ENCODE assay signal across 8 mouse cellular contexts in the genomic region with DNA sequence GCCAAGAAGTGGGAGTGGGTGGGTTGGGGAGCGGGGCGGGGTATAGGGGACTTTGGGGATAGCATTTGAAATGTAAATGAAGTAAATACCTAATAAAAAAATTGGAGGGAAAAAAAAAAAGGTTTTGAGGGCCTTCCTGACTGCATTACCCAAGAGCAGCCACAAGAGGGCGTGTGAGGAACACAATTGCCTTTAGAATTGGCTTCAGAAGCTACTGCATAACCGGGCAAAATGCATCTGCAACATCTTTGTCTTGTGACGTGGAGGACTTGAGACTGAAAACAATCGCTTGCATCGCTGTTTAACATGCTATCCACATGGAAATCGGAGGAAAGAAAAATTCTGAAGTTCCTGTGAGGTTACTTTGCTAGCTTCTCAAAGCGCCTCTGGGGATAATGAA.
DNase-seq lines count a peak whose midpoint lies in the region; ATAC-seq lines count a peak whose summit lies in the region.

No protein-coding gene starts in this region.

- H3K36me3 ChIP-seq in heart, embryonic 13.5 days = no peaks in the 10 kb centered on the region
- H3K36me3 ChIP-seq in heart, embryonic 12.5 days = no peaks in the 10 kb centered on the region
- H3K36me3 ChIP-seq in embryonic facial prominence, embryonic 11.5 days (replicated peaks; ENCODE audit: control insufficient read depth, insufficient read depth, low read depth, low read length) = no peaks in the 10 kb centered on the region
- H3K36me3 ChIP-seq in neural tube, embryonic 12.5 days = no peaks in the 10 kb centered on the region

- no peak overlapping the region for H3K4me3 ChIP-seq in heart, embryonic 13.5 days
- H3K4me3 ChIP-seq in heart, embryonic 12.5 days = no peak overlapping the region
- no peak overlapping the region for H3K4me3 ChIP-seq in embryonic facial prominence, embryonic 11.5 days (ENCODE audit: low read depth, low read length)
- H3K4me3 ChIP-seq in neural tube, embryonic 12.5 days = no peak overlapping the region

- H3K27me3 ChIP-seq in heart, embryonic 13.5 days (replicated peaks) = no peaks in the 10 kb centered on the region
- H3K27me3 ChIP-seq in heart, embryonic 12.5 days (replicated peaks) = no peaks in the 10 kb centered on the region
- no peaks in the 10 kb centered on the region for H3K27me3 ChIP-seq in embryonic facial prominence, embryonic 11.5 days (ENCODE audit: control insufficient read depth, insufficient read depth, low read length)
- H3K27me3 ChIP-seq in neural tube, embryonic 12.5 days (replicated peaks) = no peaks in the 10 kb centered on the region

- intact Hi-C loops in left cerebral cortex, postnatal 25 days (cut with DNase I) = loop anchor here (5.0 kb wide), 1 partner anchor 346 kb away; no protein-coding TSS in a partner anchor

- H3K4me2 ChIP-seq in heart, embryonic 13.5 days = peak overlapping the region; percentile 39; the same call in 1 of the 2 replicates
- H3K4me2 ChIP-seq in heart, embryonic 12.5 days = no peak overlapping the region
- H3K4me2 ChIP-seq in embryonic facial prominence, embryonic 11.5 days (ENCODE audit: low read depth, low read length) = no peak overlapping the region
- peak overlapping the region; percentile 43 for H3K4me2 ChIP-seq in neural tube, embryonic 12.5 days (replicated peaks)

- 15% methylated on average over 9 of the region's 9 CpGs for WGBS in heart, embryonic 13.5 days
- 15% methylated on average over 9 of the region's 9 CpGs for WGBS in heart, embryonic 12.5 days
- 11% methylated on average over 9 of the region's 9 CpGs for WGBS in embryonic facial prominence, embryonic 11.5 days
- 16% methylated on average over 9 of the region's 9 CpGs for WGBS in neural tube, embryonic 12.5 days

- no peak for ATAC-seq in heart, embryonic 13.5 days (ENCODE audit: extremely low read depth, insufficient number of reproducible peaks, low FRiP score, low TSS enrichment)
- no peak for ATAC-seq in heart, embryonic 12.5 days (ENCODE audit: insufficient number of reproducible peaks, low FRiP score)
- no peak for ATAC-seq in embryonic facial prominence, embryonic 11.5 days (replicated peaks; ENCODE audit: insufficient number of reproducible peaks, low FRiP score, low TSS enrichment, low read depth)
- ATAC-seq in neural tube, embryonic 12.5 days (ENCODE audit: low FRiP score, low read depth) = peak; percentile 77

- DNase-seq in adrenal gland, postnatal 10 days = peak; percentile 47
- DNase-seq in embryonic facial prominence, embryonic 11.5 days (ENCODE audit: low spot score) = peak; percentile 84
- DNase-seq in hindlimb bud, embryonic 11.5 days (ENCODE audit: extremely low spot score, low read depth, low spot score) = peak; percentile 24
- DNase-seq in left cerebral cortex, postnatal 25 days (ENCODE audit: low spot score in 2 of 2) = peak; percentile 77 to 85
- no peak for DNase-seq in thymus, postnatal 10 days (ENCODE audit: low spot score in 2 of 2)

- H3K9ac ChIP-seq in heart, embryonic 13.5 days = no peak overlapping the region
- H3K9ac ChIP-seq in heart, embryonic 12.5 days = no peak overlapping the region
- H3K9ac ChIP-seq in embryonic facial prominence, embryonic 11.5 days (replicated peaks; ENCODE audit: low read length) = no peak overlapping the region
- no peak overlapping the region for H3K9ac ChIP-seq in neural tube, embryonic 12.5 days

- H3K9me3 ChIP-seq in heart, embryonic 13.5 days = no peaks in the 10 kb centered on the region
- H3K9me3 ChIP-seq in heart, embryonic 12.5 days (replicated peaks) = no peaks in the 10 kb centered on the region
- H3K9me3 ChIP-seq in embryonic facial prominence, embryonic 11.5 days (replicated peaks; ENCODE audit: control insufficient read depth, low read length) = no peaks in the 10 kb centered on the region
- no peaks in the 10 kb centered on the region for H3K9me3 ChIP-seq in neural tube, embryonic 12.5 days

- no peak overlapping the region for H3K27ac ChIP-seq in heart, embryonic 13.5 days (replicated peaks)
- no peak overlapping the region for H3K27ac ChIP-seq in heart, embryonic 12.5 days (ENCODE audit: poor library complexity, severe bottlenecking)
- H3K27ac ChIP-seq in embryonic facial prominence, embryonic 11.5 days (replicated peaks; ENCODE audit: low read depth, low read length) = no peak overlapping the region
- no peak overlapping the region for H3K27ac ChIP-seq in neural tube, embryonic 12.5 days

- no peaks in the 10 kb centered on the region for H3K4me1 ChIP-seq in heart, embryonic 13.5 days
- H3K4me1 ChIP-seq in heart, embryonic 12.5 days (replicated peaks) = no peaks in the 10 kb centered on the region
- no peaks in the 10 kb centered on the region for H3K4me1 ChIP-seq in embryonic facial prominence, embryonic 11.5 days (ENCODE audit: control insufficient read depth, insufficient read depth, low read length)
- H3K4me1 ChIP-seq in neural tube, embryonic 12.5 days = no peaks in the 10 kb centered on the region

Comparison
In these comparisons a context has a peak if more than half of its experiments do, and no peak if none do; other contexts are left out.
1. H3K4me2 ChIP-seq: peak in heart, embryonic 13.5 days (single experiment) and neural tube, embryonic 12.5 days (single experiment); none in heart, embryonic 12.5 days (single experiment) and embryonic facial prominence, embryonic 11.5 days (single experiment).
2. DNase-seq: peak in adrenal gland, postnatal 10 days (single experiment), embryonic facial prominence, embryonic 11.5 days (single experiment), hindlimb bud, embryonic 11.5 days (single experiment) and left cerebral cortex, postnatal 25 days (2 of 2); none in thymus, postnatal 10 days (0 of 2).